Mouse (Mus musculus) right cerebral cortex, postnatal 14 days (tissue): ENCODE results near the gene Slc23a2.

Experiments
- DNase-seq: peaks from one replicate; pipeline ENCODE4 v3.0.0; 2022

Gene Slc23a2

DNA sequence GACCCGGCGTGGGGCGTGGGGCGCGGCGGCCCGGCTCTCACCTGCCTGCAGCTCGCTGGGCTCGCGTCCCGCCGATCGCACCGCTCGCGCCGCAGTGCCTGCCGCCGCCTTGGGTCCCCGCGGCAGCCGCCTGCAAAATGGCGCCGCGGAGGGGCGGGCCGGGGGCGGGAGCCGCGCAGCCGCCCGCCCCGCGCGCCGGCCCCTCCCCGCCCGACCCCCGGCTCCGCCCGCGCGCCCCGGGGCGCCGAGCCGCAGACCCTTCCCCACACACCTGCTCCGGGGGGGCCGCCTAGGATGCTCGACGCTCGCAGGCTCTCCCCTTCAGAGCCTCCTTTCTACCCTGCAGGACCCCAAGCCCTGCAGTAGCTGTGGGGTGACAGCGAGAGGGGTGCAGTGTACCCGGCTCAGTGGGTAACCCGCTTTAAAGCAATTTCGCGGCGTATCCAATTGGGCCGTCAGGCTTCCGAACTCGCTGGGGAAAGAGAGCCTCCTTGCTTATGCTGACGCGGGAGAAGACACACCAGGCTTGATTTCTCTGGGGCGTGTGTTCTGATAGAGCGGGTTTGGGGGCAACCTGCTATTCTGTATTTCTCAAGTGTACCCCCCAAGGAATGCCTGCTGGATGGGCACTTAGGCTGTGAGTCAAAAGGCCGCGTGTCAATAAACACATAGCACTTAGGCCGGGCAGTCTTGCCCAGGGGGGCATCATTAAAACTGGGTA lies at the start of gene Slc23a2:
Slc23a2 (minus strand) TSS at position 138 of the 721 bp plus-strand sequence.
- DNase-seq, result peak; percentile 53

DNA sequence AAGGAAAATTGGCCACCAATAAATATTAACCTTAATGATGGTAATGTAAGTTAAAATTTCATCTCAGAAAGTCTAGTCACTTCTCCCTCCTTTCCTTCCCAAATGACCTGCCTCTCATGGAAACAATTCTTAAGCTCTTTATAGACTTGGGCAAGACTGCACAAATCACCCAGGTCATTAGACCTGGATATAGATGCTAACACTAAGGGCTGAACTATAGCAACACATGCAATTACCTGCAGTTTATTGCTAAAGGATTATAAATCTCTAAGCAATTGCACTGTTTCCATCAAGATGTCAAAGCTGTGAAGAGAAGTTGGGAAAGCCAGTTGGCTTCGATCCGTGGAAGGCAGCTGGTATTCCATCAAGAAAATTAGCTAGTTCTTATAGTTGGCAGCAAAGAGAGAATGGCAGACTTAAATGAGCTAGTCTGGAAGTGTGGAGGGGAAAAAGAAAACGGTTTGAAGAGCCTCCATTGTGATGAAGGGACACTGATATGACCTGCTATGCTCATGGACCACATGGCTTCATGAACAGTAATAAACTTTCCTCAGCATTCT lies 45.8 kb upstream of the Slc23a2 start:
- DNase-seq, result no peak

DNA sequence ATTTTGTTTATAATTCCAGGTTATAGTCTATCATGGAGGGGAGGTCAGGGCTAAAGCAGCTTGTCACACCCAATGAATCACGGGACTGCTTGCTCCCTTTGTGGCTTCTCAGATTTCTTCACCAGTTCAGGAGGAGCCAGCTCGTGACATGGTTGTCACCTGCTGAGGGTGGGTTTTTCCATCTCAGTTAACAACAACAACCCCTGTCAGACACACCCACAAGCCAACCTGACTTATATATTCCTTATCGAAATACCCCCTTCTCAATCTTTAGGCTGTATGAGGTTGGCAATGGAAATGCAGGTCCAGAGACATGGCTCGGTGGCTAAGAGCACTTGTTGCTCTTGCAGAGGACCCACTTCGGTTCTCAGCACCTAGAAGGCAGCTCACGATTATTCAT lies 39.0 kb upstream of the Slc23a2 start:
- DNase-seq, result no peak

DNA sequence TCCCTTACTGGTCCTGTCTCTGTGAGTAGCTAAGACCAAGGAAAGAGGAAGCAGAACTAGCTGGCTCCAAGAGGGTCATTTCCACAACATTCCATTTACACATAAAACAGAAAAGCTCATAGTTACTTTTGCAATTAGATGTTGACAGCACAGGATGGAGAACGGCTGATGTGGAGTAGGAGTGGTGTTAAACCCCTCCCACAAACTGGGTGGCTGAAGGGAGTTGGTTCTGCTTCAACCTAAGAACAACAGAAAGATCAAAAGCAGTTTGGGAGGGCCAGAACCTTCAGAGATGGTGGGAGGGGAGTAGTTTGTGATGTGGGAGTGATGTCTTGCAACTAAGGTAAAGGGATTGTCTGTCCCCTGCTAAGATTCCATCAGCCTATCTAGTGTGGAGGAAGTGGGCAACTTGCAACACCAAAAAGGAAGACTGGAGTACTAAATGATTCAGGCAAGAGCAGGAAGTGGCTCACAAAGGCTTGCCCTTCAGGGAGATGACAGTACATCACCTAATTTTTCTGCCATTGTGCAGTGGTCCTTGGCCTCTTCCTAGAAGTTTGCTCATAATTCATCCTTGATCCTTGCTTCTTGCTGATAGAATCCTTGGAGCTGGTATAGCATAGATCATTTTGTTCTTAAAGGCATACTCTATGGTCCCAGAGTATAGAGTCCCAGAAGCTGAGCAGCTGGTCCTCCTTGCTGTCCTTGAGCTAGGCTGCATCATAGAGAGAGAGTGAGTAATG lies 35.7 kb upstream of the Slc23a2 start:
- no peak for DNase-seq

DNA sequence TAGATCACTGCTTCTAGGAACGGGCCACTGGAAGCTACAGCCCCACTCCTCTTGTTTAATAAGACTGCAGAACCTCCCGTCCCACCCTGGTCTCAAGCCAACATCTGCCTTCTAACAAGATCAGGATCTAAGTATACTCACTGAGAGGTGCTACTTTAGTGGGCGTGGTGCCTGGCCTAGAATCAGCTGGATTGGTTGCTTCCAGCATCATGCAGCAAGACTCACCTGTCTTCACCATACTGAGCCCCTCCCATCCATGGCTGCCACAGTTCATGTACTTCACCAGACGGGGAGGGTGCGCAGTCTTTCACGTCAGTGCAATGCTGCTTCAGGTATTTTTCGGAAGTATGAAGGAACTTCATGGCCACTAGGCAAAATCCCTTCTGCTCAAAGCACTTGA lies 34.5 kb upstream of the Slc23a2 start:
- DNase-seq, result no peak

DNA sequence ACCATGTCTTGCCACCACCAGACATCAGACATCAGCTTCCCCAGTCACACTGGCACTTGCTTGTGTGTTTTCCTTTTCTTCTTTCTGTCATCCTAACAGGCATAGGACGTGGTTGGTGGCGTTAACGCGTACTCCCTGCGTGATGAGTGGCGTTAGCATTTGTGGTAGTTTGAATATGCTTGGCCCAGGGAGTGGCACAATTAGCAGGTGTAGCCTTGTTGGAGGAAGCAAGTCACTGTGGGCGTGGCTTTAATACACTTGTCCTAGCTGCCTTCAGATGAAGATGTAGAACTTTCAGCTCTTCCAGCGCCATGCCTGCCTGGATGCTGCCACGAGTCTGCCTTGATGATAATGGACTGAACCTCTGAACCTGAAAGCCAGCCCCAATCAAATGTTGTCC lies 32.5 kb upstream of the Slc23a2 start:
- DNase-seq, result no peak

DNA sequence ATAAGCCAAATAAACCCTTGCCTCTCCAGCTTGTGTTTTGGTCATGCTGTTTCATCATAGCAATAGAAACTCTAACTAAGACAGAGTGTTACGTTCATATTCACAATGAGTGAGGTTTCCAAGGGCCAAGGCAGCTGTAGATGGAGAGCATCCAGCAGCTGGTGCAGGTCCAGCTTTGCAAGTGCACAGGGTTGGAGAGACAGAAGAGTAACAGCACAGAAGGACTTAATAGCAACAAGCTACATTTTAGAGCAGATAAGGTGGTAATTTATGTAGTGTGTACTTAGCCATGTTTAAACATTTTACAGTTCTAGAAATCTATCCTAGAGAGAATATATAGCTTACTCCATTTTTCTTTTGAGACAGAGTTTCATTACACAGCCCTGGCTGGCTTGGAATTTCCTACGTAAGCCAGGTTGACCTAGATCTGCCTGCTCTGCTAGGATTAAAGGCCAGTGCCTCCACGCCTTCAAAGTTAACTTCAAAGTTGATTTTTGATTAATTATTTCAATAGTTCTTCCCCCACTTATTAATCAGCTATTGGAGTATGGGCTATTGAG lies 31.5 kb upstream of the Slc23a2 start:
- no peak for DNase-seq

DNA sequence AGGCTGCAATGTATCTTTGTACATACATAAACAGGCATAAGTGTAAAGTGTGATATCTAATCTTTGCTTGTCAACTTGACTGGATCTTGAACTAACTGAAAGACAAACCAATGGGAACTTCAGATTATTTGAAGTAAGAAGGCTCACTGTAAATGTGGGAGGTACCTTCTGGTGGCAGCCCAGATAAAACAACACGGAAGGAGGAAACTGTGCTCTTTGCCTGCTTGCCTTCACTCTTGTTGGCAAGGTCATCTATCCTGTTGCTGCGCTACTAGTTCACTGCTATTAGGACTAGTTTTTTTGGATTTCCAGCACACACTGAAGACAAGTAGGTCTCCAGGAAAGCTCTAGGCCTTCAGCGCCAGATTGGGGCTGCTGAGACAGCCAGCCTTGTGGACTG lies 29.1 kb upstream of the Slc23a2 start:
- no peak for DNase-seq

DNA sequence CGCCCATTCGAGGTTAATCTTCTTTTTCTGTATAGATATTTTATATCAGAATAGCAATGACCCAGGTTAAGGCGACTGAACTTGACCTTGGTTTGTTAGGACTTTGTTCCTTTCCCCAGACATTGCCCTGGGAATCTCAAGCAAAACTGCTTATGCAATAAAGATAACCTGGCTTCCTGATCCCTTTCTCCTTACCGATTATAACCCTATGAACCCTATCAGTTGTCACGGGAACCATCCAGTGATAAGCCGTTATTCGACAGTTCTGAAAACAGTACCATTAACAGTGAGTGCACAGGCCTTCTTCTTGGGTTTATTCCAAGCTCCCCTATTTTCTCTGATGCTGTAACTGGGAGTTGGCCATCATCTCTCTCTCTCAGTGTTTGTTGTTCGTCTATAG lies 27.0 kb upstream of the Slc23a2 start:
- DNase-seq, result no peak

DNA sequence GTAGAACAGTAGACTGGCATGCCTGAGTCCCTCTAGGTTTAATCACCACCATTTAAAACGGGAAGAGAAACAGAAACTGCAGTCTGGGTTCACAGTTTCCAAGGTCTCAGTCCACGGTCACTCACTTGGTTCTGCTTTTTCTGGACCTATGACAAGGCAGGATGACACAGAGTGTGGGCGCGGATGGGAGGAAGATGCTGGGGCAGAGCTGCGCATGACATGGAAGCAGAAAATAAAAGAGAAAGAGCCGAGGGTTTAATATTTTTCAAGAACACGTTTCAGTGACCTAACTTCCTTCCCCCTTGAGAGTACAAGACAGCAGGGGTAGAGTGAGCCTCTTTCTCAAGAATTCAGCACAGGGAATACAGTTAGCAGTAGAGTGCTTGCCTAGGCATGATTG lies 24.2 kb upstream of the Slc23a2 start:
- no peak for DNase-seq

DNA sequence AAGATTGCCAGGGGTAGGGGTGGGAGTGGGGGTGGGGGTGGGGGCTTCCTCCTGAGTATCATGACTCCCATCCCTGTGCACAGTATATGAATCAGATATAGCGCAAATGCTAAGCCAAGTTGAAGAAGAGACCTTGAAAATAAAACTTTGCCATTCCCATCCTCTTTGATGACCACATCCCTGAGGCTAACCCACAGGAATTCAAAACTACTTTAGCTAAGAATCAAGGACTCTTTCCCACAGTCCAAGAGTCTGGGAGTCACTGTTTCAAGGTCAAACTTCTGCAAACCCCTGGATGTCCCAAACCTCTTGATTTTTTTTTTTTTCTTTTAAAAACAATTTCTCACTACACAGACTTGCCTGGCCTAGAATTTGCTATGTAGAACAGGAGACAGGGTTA lies 18.7 kb upstream of the Slc23a2 start:
- no peak for DNase-seq

DNA sequence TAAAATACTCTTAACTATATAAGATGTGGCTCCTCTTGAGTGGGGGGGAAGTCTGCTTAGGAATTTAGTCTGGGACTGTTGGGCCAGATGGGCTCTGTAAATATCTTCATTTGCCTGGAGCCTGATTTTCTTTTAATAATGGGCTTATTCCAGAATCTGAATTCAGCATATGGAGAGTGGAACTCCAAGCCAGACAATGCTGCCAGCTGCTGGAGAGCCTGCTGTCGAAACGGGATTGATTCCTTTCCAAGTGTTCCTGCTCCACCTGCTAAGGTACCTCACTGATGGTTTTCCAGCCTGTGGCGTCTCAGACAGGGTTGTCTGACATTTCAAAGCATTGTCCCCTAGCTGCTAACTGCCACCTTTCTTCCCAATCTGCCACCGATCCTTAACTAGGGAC lies 12.6 kb upstream of the Slc23a2 start:
- DNase-seq, result no peak

DNA sequence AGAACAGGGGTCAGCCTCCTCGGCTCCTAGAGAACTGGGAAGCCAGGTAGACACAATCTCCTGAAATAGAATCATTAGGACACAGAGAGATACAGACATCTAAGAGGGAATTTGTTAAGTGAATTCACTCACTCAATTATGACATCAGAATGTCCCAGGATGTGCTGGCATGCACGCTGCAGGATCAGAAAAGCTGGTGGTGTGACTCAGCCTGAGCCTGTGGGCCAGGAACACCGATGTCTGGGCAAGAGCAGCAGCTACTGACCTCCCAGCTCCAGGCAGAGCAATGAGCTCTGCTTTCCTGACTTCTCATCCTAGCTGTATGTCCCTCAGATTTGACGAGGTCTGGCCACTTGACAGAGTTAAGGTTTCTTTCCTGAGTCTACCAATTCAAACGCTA lies 7.8 kb upstream of the Slc23a2 start:
- no peak for DNase-seq

DNA sequence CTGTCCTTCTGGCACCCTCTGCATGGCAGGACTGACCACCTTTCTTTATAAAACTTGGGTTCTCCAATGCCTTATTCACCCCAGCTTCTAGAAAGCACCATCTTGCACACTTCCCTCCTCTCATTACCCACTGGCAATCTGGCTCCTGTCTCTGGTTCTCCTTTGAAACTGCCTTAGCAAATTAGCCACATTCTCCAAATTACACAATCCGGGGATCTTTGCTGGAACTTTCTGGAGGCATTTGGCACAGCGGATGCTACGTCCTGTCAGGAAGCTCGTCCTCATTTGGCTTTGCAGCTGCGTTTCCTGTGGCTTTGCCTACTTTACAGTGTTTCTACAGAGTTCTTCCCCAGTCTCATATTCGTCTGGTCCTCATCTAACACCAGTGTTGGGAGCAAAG lies 6.7 kb upstream of the Slc23a2 start:
- no peak for DNase-seq

DNA sequence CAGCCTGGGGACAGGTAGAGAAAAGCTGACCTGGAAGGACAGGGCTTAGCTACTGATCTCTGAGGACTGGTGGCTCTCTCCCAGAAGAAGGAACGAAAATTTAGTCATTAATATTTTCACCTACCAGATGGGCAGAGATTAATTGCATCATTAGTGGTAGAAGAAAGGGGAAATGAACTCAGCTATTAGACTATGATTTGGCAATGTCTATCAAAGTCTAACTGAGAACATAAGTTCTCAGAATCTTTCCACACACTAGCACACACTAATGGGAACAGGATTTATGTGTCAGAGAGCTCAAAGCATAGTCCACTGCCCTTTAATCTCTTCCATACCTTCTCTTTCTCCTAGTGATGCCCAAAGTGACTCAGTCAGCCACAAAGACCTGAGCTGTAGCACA lies 6.0 kb upstream of the Slc23a2 start:
- no peak for DNase-seq

DNA sequence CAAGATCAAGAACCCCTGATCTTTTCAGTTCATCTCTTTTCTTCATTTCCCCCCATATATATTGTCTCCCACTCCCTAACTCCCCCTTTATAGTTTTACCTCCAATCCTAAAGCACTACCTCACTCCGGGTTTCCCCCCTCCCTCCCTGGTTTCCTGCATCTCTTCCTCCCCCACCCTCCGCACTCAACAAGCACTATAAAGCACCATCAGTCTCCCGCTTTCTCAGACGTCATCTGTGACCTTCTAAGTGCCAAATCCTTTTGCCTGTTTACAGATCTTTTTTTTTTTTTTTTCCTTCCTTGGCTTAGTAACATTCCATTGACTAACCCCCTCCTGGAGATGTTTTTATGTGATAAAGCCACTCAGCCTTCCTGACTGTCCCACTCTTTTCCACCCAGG lies 1.6 kb upstream of the Slc23a2 start:
- DNase-seq, result no peak

DNA sequence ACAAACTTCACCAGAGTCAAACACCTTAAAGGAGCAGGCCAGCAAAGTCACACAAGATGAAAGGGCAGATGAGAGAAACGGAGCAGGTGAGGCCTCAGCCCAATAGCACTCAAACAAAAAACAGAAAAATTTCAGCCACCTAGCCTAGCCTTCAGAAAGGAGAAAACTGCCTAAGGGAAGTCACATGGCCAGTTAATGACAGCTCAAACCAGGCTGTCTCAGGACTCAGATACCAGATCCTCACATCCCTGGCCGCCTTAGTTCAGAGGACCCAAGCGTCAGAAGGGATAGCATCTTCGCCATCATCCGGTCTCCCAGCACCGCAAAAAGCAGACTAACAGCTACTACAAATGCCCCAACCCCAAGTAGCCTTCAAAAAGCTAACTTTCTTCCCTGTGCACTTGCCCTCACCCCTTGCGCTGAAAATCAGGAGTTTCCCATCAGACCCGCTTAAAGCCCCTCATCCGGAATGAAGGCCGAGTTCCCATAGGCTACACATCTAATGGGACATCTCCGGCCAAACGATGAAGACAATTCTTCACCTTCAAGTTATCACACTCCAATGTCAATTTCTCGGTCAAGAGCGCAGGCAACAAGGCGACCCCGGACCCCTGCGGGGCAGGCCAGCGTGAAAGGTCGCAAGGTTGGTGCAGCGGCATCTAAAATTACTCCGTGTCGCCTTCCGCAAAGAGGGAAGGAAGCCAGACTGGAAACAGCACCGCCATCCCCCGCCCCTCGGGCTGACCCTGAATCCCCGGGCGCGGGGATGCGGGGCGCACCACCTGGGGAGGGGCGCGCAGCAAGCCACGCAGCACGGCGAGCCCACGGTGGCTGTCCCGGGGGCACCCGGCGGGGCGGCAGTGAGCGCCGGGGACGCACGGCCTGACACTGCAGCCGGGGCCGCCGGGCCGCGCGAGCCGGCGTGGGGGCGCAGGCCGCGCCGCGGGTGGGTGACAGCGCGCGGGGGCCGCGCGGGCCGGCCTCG lies 673 bp downstream of the Slc23a2 start:
- peak; percentile 21 for DNase-seq

DNA sequence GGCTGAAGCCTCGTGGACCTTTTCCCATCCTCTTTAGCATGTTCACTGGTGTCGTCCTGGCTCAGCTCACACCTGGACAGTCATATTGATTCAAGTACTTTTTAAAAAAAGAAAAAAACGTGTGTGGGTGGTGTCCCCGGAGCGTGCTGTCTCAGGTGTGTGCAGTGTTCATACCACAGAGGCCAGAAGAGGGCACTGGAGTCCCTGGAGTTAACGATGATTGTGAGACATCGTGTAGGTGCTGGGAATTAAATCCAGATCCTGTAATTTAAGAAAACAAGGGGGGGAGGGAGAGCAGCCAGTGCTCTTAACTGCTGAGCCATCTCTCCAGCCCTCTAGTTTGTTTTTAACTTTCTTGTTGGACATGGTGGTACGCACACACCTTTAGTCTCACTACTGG lies 2.3 kb downstream of the Slc23a2 start:
- DNase-seq, result no peak

DNA sequence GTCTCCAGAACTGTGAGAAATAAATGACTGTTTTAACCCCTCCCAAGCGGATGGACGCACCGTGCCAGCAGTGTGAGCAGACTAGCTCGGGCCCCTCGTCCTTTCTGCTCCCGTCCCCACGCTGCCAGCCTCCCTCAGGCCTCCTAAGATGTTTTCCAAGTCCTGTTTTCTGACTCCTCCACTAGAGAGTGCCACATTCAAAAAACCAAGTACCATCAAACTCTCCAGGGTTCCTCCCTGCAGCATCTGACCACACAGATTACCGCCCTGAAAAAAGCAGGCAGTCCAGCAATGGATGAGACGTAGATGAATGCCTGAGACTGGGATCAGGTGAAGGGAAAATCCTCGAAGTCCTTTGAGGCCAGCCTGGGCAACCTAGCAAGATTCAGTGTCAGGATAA lies 4.4 kb downstream of the Slc23a2 start:
- no peak for DNase-seq

DNA sequence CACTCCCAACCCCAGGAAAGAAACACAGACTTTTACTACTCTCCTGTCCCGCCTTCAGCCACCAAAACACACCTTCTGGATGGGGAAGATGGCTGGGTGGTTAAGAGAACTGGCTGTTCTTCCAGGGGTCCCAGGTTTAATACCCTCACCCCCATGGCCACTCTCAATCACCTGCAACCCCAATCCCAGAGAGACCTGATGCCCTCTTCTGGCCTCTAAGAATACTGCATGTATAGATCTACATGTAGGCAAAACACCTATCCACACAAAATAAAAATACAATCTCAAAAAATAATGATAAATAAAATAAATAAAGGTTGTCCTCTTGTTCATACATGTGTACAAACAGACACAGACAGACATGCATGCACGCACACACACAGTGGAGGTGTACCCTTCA lies 5.8 kb downstream of the Slc23a2 start:
- no peak for DNase-seq

DNA sequence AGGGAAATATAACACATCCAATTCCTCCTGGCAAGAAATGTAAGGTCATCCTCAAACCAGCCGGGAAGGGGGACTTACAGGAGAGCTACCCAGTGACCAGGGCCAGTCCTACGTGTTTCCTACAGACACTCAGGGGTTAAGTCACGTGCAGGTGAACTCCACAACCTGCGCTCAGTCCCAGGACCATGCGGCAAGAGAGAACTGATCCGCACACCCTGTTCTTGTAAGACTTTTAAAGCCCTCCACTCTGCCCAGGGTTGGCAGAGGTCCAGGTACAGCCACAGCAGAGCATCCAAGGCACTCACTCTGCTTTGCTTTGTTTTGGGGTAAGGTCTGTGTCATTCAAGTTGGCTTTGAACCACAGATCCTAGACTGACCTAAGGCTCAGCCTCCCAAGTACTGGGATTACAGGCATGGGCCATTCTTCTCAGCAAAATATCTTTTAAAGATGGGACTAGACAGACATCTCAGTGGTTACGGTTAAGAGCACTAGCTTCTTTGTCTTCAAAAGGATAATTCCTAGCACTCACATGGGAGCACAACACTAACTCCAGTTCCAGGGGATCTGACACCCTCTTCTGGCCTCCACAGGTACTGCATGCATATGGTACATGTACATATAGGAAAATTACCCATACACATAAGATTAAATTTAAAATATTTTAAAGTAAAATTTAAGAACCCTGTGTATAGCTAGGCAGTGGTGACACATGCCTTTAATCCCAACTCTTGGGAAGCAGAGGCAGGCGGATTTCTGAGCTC lies 8.9 kb downstream of the Slc23a2 start:
- peak; percentile 66 for DNase-seq

DNA sequence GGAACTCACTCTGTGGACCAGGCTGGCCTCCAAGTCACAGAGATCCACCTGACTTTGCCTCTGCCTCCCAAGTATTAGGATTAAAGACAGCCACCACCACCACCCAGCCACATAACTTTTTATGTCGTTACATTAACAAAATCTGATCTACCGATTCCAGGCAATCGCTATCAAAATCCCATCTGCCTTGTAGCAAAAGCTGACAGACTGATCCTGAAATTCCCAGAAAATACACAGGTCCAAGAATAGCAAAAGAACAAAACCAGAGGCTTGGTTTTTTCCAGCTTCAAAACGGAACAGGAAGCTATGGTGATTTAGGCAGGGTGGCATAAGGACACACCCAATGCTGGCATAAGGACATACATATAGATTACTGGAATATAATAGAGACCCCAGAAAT lies 10.2 kb downstream of the Slc23a2 start:
- no peak for DNase-seq
